Mouse (Mus musculus): Measurements from ENCODE around the gene Herc3. TPM values are rescaled to one million over a fixed set of nuclear protein-coding genes. Genes with fewer than 3 reads are reported as not detected.

Gene Herc3
- polyA plus RNA-seq, 2 experiments, result 2.4 to 3.3 TPM

GRCm38 (mm10) chr6:58931149-58931548 is 99.9 kb downstream of the Herc3 start:
- no peak overlapping the region for H3K4me3 ChIP-seq (ENCODE audit: insufficient read depth in 1 of 2, low read depth in 2 of 2, low read length in 2 of 2)
- no peaks in the 10 kb centered on the region for H3K27me3 ChIP-seq (ENCODE audit: control insufficient read depth, insufficient read depth, low read length)
- WGBS (ENCODE audit: insufficient replicate concordance), result 56% methylated on average over 4 of the region's 4 CpGs
- no peaks in the 10 kb centered on the region for H3K36me3 ChIP-seq (replicated peaks; ENCODE audit: control insufficient read depth, insufficient read depth, low read depth)
- H3K4me1 ChIP-seq (replicated peaks; ENCODE audit: control insufficient read depth in 2 of 2, insufficient read depth in 2 of 2, low read length in 1 of 2), result no peaks in the 10 kb centered on the region
- H3K9me3 ChIP-seq (ENCODE audit: control insufficient read depth, low read length), result no peaks in the 10 kb centered on the region
- H3K27ac ChIP-seq, result no peak overlapping the region
- TF ChIP-seq EP300 (IDR thresholded peaks at IDR 0.05; ENCODE audit: low read depth) (no peak), CTCF (IDR thresholded peaks at IDR 0.05; ENCODE audit: low read depth) (no peak)
- H3K4me2 ChIP-seq (ENCODE audit: low read depth), result no peak overlapping the region
- no peak for ATAC-seq (ENCODE audit: insufficient read depth)
- no peak overlapping the region for H3K9ac ChIP-seq (replicated peaks)
- no peak for DNase-seq (ENCODE audit: low read depth in 3 of 3, low spot score in 3 of 3)

DNA sequence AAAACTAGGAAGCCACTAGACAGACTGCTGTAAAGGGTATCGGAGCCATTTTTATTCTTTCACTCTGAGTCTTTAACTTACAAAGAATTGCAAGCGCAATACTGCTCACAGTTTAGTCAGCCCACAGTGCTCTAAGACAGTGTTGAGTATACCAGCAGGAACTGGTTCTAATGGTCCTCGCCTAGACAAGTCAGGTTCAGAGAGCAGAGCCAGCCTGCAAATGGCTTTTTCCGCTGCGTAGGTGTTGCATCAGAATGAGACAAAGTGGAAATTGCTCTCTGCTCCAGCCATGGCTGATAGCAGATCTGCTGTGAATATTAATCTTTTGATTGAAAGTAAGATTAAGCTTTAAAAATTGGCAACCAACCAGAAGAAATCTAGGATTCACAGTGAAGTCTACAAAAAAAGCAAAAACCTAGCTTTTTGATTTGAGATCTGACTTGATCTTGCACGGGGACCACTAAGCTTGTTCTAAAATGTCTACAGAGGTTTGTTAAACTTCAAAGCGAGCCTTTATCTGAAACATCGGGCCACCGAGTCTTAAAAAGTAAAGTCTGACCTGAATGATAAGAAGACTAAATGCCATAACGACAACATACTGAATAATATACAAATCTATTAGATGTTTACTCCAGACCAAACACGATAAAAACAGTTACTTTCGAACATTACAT is 101.4 kb downstream of the Herc3 start:
- Histone ChIP-seq H3K9me3 (ENCODE audit: control insufficient read depth, low read length) (no peaks in the 10 kb centered on the region), H3K27ac (no peak overlapping the region), H3K36me3 (replicated peaks; ENCODE audit: control insufficient read depth, insufficient read depth, low read depth) (no peaks in the 10 kb centered on the region), H3K4me2 (ENCODE audit: low read depth) (no peak overlapping the region), H3K4me3 (ENCODE audit: insufficient read depth in 1 of 2, low read depth in 2 of 2, low read length in 2 of 2) (no peak overlapping the region), H3K27me3 (ENCODE audit: control insufficient read depth, insufficient read depth, low read length) (no peaks in the 10 kb centered on the region), H3K9ac (replicated peaks) (no peak overlapping the region), H3K4me1 (replicated peaks; ENCODE audit: control insufficient read depth in 2 of 2, insufficient read depth in 2 of 2, low read length in 1 of 2) (no peaks in the 10 kb centered on the region)
- TF ChIP-seq EP300 (IDR thresholded peaks at IDR 0.05; ENCODE audit: low read depth), result no peak
- no peak for TF ChIP-seq CTCF (IDR thresholded peaks at IDR 0.05; ENCODE audit: low read depth)
- DNase-seq (ENCODE audit: low read depth in 3 of 3, low spot score in 3 of 3) (no peak), ATAC-seq (ENCODE audit: insufficient read depth) (no peak)
- WGBS (ENCODE audit: insufficient replicate concordance), result 69% methylated on average over 12 of the region's 12 CpGs

DNA sequence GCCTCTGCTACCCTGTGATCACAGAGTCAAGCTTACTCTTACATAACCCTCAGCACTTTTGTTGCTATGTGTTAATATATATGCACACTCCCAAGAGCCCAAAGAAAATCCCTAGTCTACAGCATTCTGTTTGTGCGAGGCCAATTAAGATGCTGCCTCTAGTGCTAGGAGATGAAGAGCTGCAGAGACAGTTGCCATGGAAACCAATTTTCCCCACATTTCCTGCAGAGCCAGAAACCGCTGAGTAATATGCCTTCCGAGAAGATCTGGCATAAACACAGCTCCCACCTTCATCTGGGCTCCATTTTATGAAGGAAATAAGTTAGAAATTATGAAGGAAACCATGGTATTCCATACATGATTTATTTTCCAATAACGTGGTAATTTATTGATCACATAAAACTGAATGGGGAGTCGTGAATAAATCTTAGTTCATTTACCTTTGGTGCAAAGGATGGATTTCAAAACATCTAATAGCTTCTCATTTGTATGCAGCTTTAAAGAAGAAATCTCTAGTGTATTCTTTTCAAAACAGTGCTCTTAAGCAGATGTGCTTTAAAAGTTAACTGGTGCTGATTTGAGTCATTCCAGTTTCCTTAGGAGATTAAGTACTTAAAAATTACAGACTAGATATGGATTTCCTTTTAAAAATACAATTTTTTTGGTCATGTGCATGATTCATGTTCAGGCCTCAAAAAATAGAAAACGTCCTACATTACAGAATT is 102.1 kb downstream of the Herc3 start:
- WGBS (ENCODE audit: insufficient replicate concordance), result 45% methylated on average over 6 of the region's 6 CpGs
- no peak for DNase-seq (ENCODE audit: low read depth in 3 of 3, low spot score in 3 of 3)
- TF ChIP-seq CTCF (IDR thresholded peaks at IDR 0.05; ENCODE audit: low read depth) (no peak), EP300 (IDR thresholded peaks at IDR 0.05; ENCODE audit: low read depth) (no peak)

GRCm38 (mm10) chr6:58934144-58934543 is 102.9 kb downstream of the Herc3 start:
- ATAC-seq (ENCODE audit: insufficient read depth) (no peak), DNase-seq (ENCODE audit: low read depth in 3 of 3, low spot score in 3 of 3) (no peak)
- Histone ChIP-seq H3K9me3 (ENCODE audit: control insufficient read depth, low read length) (no peaks in the 10 kb centered on the region), H3K9ac (replicated peaks) (no peak overlapping the region), H3K27me3 (ENCODE audit: control insufficient read depth, insufficient read depth, low read length) (no peaks in the 10 kb centered on the region), H3K4me3 (ENCODE audit: insufficient read depth in 1 of 2, low read depth in 2 of 2, low read length in 2 of 2) (no peak overlapping the region), H3K4me1 (replicated peaks; ENCODE audit: control insufficient read depth in 2 of 2, insufficient read depth in 2 of 2, low read length in 1 of 2) (no peaks in the 10 kb centered on the region), H3K4me2 (ENCODE audit: low read depth) (no peak overlapping the region), H3K27ac (no peak overlapping the region), H3K36me3 (replicated peaks; ENCODE audit: control insufficient read depth, insufficient read depth, low read depth) (no peaks in the 10 kb centered on the region)
- TF ChIP-seq CTCF (IDR thresholded peaks at IDR 0.05; ENCODE audit: low read depth), result no peak
- TF ChIP-seq EP300 (IDR thresholded peaks at IDR 0.05; ENCODE audit: low read depth), result no peak
- WGBS (ENCODE audit: insufficient replicate concordance), result 58% methylated on average over 4 of the region's 4 CpGs

More for the DNA sequence above, 102.1 kb downstream of the Herc3 start:
- ATAC-seq (ENCODE audit: insufficient read depth), result no peak
- Histone ChIP-seq H3K36me3 (replicated peaks; ENCODE audit: control insufficient read depth, insufficient read depth, low read depth) (no peaks in the 10 kb centered on the region), H3K27ac (no peak overlapping the region), H3K27me3 (ENCODE audit: control insufficient read depth, insufficient read depth, low read length) (no peaks in the 10 kb centered on the region), H3K9me3 (ENCODE audit: control insufficient read depth, low read length) (no peaks in the 10 kb centered on the region), H3K4me3 (ENCODE audit: insufficient read depth in 1 of 2, low read depth in 2 of 2, low read length in 2 of 2) (no peak overlapping the region), H3K9ac (replicated peaks) (no peak overlapping the region), H3K4me2 (ENCODE audit: low read depth) (no peak overlapping the region), H3K4me1 (replicated peaks; ENCODE audit: control insufficient read depth in 2 of 2, insufficient read depth in 2 of 2, low read length in 1 of 2) (no peaks in the 10 kb centered on the region)

DNA sequence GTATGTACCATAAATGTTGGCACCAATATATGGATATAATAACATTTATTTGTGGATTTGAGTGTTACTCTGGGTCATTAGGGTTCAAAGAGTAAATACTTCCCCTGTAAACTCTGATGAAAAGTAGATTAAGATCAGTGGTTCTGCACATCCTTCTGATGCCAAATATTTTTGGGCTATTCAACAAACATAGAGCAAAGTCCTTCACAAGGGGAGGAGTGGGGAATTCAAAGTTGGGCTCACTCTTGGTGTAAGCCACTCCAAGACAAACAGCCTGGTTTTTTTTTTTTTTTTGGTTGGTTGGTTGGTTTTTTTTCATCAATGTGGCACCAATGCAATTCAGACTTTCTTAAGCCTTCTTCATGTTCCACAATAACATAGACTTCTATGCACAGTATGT is 106.5 kb downstream of the Herc3 start:
- DNase-seq (ENCODE audit: low read depth in 3 of 3, low spot score in 3 of 3) (no peak), ATAC-seq (ENCODE audit: insufficient read depth) (no peak)
- TF ChIP-seq EP300 (IDR thresholded peaks at IDR 0.05; ENCODE audit: low read depth) (no peak), CTCF (IDR thresholded peaks at IDR 0.05; ENCODE audit: low read depth) (no peak)
- Histone ChIP-seq H3K27me3 (ENCODE audit: control insufficient read depth, insufficient read depth, low read length) (no peaks in the 10 kb centered on the region), H3K9me3 (ENCODE audit: control insufficient read depth, low read length) (no peaks in the 10 kb centered on the region), H3K36me3 (replicated peaks; ENCODE audit: control insufficient read depth, insufficient read depth, low read depth) (no peaks in the 10 kb centered on the region), H3K4me3 (ENCODE audit: insufficient read depth in 1 of 2, low read depth in 2 of 2, low read length in 2 of 2) (no peak overlapping the region), H3K27ac (no peak overlapping the region), H3K9ac (replicated peaks) (no peak overlapping the region), H3K4me2 (ENCODE audit: low read depth) (no peak overlapping the region), H3K4me1 (replicated peaks; ENCODE audit: control insufficient read depth in 2 of 2, insufficient read depth in 2 of 2, low read length in 1 of 2) (no peaks in the 10 kb centered on the region)

Data from liver, embryonic 14.5 days (tissue).